Mouse (Mus musculus): Measurements from ENCODE around the gene Eef1akmt2.

Eef1akmt2 gene

DNA sequence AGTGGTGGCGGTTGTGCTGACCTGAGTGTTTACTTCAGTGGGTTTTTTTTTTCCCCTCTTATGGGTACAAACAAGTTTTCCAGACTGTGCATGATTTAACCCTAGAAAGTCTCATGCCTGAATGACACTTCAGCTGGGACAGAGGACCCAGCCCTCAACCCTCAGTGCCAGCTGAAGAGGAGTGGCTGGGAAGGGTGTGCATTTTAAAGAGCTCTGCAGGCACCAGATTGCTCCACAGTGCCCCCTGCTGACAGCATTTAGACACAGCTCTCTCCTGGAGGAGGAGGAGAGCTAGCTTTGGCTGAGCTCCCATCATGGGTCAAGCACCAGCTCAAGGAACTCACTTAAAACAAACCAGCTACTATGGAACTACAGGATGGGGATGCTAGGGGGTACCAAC, 41.6 kb downstream of the Eef1akmt2 start:
- DNase-seq (ENCODE audit: low spot score) = peak; percentile 67

DNA sequence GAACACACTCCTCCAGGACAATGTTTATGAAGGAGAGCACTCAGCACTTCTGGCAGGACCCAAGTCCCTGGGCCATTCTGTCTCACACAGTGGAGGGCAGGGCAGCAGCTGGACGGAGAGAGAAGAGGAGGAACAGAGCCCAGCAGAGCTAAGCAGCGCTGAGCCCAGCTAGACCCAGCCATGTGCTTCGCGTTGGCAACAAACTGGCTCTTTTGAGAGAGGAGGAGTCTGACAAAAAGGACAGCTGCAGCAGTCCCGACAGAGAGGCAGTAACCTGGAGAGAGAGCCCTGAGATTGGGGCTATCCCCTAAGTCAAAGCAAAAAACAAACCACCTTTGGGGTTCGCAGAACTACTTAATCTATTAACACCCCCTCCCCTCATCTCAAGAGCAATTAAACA, 42.1 kb downstream of the Eef1akmt2 start:
- no peak for DNase-seq (ENCODE audit: low spot score)

DNA sequence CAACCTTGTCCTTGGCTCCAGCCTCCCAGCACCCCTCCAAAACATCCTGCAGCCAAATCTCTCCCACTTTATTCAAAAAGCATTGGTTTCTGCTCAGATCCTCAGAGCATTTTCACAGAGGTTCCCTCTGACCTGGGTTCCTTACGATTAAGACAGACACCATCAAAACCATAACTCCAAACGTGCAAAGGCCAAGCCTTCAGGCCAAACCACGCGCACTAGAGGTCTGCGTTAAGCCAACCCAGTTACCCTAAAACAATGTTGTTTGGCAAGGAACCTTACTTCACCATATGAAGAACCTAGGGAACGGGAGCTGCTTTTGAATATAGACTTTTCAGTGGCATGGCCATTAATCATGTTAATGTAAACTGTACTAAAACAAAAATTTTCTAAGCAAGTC, 42.8 kb downstream of the Eef1akmt2 start:
- no peak for DNase-seq (ENCODE audit: low spot score)

DNA sequence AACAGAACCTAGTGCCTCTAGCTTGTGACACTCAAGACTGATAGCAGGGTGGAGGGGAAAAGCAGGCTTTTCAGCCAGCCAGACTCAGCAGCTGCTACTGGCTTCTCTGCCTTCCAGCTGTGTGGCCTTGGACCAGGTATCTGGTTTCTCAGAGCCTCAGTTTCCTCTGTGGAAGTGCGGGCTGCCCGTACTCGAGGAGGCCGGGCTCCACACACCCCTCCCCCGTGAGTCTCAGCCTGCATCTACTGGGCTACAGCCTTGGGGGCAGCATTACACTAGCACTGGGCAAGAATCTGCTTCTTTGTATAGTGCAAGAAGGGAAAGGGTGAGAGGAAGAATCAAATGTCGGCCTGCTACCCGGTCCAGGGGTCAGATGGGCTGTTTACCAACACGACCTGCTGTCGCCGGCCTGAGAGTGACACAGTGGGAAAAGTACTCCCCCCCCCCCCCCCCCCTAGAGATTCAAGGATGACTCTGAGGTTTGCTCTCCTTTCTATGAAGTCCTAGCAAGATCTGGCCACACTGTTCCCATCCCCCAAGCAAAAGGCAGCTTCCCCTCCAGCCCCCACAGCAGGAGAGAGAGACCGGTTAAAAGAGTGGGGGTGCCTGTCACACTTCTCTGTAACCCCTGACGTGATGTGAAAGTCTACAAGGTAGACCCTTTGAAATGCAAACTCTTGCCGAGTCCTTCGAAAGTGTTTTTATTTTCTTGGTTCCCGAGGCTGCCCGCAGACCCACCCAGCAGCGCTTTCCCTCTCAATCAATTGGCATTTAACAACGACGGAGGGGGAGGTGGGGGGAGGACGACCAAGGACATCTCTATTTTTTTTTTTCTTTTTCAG, 43.4 kb downstream of the Eef1akmt2 start:
- DNase-seq (ENCODE audit: low spot score) = no peak

DNA sequence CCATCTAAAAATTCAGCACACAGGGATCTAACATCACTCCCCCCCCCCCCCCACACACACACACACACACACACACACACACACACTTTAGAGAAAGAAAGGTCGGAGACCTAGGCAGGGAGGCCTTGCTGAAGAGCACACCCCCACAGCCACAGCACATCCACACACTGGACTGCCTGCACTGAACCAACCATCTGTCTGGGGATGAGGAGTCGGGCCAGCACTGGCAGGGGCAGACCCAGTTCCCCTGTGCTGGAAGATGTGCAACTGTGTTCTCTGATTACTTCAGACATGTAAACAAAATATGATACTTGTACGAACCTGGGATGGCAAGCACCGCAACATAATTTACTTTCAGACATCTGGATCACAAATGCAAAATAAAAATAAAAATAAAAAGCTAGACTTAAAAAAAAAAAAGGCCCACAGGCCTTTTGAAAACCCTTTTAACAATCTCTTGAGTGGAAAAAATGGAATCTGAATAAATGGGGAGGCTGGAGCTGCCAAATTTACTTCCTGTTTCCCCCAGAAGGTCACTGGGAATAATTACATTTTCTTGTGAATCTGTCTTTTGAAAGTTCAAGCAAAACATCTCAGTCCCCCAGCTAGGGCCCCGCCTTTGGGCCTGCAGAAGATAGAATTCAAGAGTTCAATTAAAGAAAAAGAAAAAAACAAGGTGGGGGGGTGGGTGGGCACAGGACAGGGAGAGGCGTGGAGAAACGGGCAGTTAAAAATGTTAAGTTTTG, 44.2 kb downstream of the Eef1akmt2 start:
- no peak for DNase-seq (ENCODE audit: low spot score)

DNA sequence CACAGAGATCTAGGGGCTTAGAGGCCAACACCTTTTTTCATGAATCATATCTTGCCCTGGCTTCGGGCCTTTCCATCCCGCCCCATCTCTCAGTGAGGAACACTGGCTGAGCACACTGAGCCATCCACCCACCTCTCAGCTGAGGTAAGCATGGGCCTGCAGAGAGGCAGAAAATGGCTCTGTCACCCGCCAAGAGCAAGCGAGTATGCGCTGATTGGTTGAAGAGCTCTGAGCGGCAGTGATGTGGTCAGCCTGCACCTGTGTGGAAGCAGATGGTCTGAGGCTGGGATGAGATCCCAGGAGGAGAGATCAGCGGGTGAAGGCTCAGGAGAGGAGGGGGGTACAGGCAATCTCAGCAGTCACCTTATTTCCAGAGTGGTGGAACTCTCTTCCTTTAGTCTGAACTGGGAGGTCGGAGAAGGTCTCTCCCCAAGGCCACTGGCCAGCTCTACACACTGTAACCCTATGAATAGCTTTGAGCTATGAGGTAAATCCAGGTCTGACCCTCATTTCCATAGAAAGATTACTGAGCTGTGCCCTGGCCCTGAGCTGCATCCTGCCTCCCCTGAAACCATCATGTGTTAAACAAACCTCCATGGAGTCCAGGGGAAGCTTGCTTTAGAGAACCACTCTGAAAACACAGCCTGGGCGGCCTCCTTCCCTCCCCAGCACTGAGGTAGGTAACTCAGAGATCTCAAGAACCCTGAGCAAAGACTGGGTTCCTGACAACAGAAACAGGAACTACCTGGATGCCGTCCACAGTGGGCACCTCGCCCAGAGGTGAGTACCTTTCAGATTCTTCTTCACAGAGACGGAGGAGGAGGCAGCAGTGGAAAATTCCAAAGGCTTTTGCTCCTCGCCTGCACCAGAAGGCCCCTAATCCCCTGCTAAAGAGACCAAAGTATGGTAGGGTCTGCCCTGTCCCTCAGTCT, 45.3 kb downstream of the Eef1akmt2 start:
- no peak for DNase-seq (ENCODE audit: low spot score)

DNA sequence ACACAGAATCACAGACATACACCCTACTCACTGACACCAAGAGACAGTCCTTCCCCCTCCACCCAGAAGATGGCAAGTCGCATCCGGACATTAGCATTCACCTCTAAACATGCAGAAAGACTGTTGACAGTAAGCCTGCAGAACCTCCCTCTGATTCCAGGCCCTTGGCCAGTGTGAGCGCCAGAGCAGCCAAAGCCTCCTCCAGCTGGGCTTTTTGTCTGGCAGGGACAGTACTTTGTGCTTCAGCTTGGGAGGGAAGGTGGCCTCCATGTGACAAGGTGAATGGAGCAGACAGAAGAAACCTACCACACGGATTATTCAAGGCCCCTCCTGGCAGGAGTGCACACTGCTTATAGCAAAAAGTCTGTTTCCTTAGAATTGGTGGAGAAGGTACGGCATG, 46.2 kb downstream of the Eef1akmt2 start:
- DNase-seq (ENCODE audit: low spot score) = no peak

DNA sequence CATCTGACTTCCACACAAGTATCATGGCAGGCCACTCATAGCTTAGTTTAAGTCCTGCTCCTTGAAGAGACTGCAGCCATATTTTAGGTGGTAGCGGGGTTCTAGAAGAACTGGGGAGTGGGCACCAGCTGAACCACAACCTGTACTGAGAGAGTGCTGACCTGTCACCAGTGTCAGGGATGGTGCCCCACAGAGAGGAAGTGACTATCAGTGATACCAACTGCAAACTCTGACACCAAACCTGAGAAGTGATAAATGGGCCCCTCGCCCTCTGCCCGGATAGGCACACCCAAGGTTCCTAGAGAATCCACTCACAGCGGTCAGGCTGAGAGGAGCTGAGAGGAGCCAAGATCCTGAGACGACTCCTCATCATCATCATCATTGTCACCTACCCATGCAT, 47.5 kb downstream of the Eef1akmt2 start:
- no peak for DNase-seq (ENCODE audit: low spot score)

DNA sequence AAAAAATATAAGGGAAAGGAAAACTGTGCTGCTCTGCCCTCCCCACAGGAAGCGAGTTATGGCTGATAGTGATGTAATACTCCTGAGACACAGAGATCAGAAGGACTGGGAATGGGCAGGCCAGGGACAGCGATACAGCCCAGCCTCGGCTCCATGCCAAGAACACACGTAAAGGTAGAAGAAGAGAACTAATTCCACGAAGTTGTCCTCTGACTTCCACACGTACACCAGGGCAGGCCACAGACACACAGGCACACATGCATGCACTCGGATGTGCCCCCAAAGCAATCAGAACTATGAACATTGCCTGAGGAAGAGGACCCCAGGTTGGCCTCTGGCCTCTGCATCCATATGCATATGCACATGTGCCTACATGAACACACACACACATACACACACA, 48.0 kb downstream of the Eef1akmt2 start:
- no peak for DNase-seq (ENCODE audit: low spot score)

DNA sequence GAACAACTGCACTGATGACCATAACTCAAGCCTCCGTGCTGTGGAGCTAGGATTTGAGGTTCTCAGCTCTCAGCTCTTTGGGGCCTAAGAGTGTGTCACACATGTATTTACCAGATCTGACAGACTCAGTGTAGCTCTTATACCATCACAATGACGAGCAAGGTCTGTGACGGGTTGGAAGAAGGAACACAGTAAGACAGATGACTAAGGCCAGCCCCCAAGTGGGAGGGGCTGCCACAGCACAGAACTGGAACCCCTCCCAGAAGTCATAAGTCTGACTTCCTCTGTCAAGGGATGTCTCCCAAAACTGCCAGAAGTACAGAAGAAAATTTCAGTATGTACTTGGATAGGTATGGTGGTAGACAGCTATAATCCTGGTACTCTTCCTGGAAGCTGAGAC, 48.5 kb downstream of the Eef1akmt2 start:
- DNase-seq (ENCODE audit: low spot score) = no peak

DNA sequence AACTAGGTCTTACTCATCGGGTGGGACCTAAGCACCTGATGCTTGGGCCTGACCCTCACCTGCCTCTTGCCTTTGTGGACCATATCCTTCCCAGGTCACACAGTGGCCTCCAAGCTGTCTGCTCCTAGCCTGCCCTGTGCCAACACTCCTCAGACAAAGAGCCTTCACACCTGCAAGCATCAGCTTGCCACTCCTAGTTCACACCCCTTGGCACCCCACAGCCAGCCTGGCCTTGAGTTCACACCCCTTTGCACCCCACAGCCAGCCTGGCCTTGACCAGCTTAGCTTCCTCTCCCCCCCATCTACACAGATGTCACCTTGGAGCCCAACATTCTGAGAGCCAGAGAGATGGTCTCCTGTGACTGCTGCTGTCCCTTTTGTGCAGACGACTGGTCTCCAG, 49.1 kb downstream of the Eef1akmt2 start:
- DNase-seq (ENCODE audit: low spot score) = no peak

DNA sequence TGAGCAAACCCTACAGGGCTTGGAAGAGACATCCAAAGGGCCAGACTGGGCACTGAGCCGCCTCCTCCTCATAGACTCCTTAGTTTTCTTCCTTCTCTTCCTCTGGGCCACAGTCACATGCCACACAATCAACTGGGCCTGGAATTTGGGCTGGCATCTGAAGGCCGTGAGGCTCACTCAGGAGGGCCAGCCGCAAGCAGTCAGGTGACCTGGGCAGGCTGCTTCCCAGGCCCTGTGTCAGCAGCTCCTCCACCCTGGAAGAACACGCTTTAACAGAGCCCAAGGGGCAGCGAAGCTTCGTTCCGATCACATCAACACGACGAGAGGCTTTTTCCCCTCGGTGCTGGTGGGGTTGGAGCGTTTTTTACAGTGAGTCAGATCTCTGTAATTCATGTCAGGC, 49.8 kb downstream of the Eef1akmt2 start:
- DNase-seq (ENCODE audit: low spot score) = no peak

DNA sequence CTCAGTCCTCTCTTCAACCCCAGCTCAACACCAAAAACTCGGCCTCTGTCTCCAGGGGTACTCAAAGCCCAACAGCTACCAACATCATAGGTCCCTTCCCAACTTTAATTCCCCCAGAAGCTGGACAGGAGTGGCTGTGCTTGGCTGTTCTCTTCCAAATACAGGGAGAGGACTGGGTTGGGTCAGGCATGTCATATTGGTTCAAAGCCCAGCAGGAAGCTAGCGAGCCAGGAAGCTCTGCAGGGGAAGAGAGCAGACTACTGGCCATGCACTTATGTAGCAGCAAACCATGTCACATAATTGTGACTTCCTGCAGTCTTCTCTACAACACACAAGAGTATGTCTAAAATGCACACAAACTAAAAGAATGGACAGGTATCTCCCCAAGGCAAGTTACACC, 50.4 kb downstream of the Eef1akmt2 start:
- DNase-seq (ENCODE audit: low spot score) = no peak

DNA sequence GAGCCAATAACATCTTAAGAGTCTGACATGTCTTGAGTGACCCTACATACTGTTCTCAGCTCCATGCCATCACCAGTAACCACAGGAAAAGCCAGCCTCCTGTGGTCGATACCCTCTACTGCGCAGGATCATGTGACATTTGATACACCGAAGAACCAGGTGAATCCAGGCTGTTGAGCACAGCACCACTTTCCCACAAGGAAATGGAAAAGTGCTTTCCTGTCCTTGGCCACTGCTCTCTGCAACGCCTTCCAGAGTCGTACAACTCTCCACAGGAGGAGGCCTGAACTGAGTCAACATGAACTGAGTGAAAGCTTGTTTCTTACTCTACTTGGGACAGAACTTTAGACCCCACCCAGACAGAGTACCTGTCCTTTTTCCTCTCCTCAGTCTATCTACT, 51.0 kb downstream of the Eef1akmt2 start:
- no peak for DNase-seq (ENCODE audit: low spot score)

DNA sequence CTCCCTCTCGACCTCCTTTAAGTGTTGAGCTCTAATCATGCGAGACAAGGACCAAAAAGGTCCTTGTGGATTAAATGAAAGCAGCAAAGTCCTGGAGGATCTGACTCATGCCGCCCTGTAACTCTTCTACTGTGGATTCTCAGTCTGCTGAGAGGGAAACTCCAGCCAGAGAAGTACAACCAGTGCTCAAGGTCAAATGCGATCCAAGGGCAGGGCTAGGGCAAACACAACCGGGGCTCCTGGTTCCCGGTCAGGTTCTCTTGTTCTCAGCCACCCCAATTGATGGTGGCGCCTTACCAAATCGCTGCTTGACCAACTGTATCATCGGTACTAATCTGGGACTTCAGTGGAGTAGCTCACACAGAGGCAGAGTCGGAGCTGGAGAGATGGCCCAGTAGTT, 51.6 kb downstream of the Eef1akmt2 start:
- no peak for DNase-seq (ENCODE audit: low spot score)

DNA sequence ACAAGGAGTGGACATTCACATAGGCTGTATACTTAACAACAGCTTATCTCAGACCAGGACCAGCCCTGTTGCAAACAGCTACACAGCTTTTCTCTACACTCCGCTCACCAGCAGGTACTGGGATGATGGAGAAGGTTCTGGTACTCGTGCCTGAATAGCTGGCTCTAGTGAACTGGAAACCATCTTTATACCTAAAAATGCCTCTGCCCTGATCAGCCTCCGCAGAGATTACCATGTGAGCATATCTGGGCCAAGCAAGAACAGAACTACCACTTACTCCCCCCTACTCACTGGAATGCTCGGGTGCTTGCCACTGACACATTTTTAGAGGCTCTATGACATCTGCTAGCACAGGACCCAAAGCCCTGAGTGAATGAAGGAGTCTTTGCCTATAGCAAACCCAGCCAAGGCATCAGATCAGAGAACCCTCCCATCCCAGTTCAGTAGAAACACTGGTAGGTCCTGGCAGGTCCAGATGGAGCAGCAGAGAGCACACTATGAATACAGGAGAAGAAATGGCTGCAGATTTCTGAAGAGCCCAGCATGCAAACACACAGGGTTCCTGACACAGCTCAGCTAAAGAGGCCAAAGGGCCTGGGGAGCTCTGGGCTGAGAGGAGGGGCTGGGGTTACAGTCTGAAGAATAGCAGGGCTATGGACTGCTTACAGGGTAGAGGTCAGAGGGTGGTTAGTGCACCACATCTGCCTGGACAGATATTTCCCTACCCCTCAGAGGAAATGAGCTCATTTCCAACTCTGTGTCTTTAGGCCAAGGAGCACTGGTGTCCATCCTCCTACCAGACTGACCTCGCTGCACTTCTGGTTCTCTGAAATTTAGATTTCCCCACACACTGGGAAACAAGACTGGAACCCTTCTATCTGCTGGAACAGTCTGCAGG, 53.1 kb downstream of the Eef1akmt2 start:
- DNase-seq (ENCODE audit: low spot score) = no peak

DNA sequence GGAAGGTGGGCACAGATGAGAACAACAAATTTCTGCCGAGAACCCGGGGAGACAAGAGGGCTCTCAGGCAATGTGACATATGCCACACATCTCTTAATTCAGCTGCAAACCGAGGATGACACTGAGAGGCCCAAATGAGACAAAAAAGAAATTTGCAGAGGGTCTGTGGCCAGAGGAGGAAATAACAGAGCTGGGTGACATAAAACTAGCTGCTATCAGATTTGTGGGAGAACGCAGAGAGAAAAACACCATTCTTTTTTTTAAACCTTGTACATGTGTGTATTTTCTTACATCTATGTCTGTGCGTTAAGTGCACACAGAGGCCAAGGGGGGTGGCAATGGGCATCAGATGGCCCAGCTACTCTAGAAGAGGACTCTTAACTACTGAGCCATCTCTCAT, 57.3 kb downstream of the Eef1akmt2 start:
- no peak for DNase-seq (ENCODE audit: low spot score)

DNA sequence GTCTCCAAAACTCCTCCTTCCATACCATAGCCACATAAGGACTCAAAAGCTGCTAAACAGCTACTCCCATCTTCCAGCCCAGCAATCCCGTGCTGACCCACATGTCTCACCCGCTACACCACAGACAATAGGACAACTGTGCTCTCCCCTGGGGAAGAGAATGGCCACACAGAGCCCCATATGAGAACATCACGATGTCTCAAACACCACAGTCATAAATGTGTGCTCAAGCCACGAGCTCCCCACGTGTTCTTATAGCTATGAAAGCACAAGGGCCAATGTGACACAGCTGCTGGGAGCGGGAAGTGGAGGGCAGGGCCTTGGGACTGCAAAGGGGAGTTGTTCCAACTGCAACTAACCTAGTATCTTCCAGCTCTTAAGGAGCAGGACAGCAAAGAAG, 59.0 kb downstream of the Eef1akmt2 start:
- no peak for DNase-seq (ENCODE audit: low spot score)

DNA sequence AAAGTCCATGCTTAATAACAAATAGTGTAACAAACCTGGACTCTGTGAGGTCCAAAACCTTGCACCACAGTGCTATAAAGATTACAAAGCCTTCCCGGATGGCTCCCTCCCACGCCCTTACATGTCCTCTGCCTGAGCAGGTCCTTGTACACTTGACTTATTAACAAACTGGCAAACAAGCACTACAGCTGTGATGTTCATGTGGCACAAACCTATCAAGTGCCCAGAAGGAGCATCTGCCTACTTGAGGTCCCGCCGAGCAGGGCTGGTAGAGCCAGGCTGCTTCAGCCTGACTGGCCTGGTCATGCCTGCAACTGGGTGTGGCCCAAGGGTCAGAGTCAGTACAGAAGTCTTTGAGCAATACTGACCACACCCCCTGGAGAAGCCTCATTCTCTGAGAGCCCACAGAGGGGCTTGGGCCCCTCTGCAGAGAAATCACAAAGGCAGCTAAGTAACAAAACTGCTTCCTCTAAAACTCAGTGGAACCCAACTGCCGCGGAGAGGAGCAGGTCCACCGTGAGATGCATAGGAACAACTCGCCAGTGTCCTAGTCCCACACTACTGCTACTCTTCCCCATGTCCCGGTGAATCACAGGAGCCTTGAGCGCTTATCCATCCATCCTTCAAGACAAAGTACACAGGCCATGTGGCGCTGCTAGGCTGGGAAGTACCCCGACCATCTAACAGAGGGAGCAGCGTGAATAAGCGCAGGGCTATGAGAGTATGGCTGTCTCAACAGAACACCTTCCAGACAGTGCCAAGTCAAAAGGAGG, 61.8 kb downstream of the Eef1akmt2 start:
- no peak for DNase-seq (ENCODE audit: low spot score)

DNA sequence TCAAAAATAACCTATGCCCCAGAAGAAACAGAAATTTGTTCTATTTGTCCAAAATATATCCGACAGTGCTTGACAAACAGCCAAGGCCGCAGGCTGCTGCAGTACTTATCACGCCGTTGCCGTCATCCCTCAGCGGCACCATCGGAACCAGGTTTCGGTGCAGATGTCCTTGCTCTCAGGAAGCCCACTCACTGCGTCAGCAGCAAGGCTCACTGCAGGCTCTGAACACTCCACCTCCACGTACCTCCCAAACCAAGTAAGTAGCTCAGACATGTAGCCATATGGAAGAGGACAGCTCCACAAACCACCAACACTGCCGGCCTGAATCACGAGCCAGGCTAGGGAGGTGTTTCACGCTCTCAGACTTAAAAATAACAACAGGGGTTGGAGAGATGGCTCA, 63.6 kb downstream of the Eef1akmt2 start:
- DNase-seq (ENCODE audit: low spot score) = no peak

All from urinary bladder, postnatal 10 days (tissue).